Mouse (Mus musculus): ENCODE results near the gene Arl3.

DNA sequence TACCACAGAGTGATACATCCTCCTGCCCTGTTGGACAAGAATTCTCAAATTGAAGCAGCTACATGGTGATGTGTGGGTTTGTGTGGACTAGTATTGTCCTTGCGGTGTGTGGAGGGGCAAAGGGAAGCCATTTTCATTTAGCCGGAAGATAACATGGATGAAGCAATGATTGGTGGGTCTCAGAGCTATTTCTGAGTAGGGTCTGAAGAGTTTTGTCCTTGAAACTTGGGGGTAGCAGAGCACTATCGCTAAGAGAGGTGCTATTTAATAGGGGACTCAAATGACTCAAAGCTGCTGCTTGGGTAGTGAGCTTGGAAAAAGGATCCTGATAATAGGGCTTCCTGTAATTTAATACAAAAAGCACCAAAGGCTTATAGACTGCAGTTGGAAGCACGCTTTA, 25.2 kb upstream of the Arl3 start:
- TF ChIP-seq POLR2A (IDR thresholded peaks at IDR 0.05; ENCODE audit: insufficient read depth, low read depth, low read length) (no peak), CTCF (IDR thresholded peaks at IDR 0.05; ENCODE audit: insufficient read depth, low read depth, low read length) (no peak)
